Mouse (Mus musculus) cerebellum, adult 9-10 months (tissue): ENCODE measurements around the gene Tmem200b.

Experiments
- DNase-seq: peaks from one replicate; pipeline ENCODE4 v3.0.0; 2022

The Tmem200b gene

DNA sequence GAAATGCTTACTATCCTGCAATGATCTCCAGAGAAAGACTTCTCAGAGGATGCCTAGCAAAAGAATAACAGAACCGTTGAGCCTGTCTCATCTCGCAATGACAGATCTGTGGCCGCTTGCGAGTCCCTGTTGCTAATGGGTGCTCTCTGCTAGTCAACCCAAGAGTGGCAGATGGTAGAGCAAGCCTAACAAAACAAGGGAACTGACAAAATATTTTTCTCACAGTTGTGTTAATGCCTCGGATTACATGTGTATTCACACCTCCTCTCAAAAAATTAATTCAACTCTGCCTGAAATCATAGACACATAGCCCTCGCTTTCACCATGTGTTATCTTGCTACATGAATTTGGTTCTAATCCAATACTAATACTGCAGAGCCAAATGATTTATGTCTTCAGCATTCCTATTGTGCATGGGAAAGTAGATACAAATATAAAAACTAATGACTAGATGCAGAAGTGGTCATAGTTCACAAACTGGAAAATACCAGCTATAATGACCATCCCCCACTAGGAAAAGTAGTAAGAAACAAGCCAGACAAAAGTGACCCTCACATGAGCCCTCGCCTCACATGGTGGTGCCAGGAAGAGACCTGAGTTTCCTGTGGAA, 48.8 kb downstream of the Tmem200b start:
- no peak for DNase-seq
